Mouse (Mus musculus): ENCODE measurements around the gene Fam171a2.
"Not testable (repeated sequence)": the region's sequence is repeated elsewhere in the genome, so short reads cannot be mapped to it uniquely, and the experiment has no call there.

The Fam171a2 gene

DNA sequence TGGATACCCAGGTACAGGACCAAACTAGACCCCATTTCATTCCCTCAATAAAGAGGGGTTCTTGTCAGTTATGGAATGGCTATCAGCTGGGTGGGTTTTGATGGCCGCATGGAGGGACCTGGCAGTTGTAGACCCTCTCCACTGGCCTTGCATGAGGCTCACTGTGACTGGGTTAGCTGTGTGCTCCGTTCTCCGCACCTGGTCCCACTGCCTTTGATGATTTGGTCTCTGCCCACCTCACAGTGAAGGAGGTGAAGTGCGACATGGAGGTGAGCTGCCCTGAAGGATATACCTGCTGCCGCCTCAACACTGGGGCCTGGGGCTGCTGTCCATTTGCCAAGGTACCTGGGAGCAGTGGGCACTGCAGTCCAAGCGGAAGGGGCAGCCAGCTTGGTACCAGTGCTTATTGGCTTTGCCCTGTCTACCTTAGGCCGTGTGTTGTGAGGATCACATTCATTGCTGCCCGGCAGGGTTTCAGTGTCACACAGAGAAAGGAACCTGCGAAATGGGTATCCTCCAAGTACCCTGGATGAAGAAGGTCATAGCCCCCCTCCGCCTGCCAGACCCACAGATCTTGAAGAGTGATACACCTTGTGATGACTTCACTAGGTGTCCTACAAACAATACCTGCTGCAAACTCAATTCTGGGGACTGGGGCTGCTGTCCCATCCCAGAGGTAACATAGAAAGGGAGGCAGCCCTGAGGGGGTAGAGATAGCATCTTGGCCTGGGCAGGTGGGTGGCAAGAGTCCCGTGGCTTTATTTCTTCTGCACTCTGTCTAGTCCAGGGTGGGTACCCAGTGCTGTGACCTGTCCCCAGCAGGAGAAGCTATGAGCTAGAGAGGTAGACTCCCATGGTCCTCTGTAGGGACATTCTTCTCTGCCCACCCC lies 12.4 kb downstream of the Fam171a2 start:
- DNase-seq (ENCODE audit: low spot score) = no peak

GRCm38 (mm10) chr11:102434406-102434805 lies 13.1 kb downstream of the Fam171a2 start:
- DNase-seq (ENCODE audit: low spot score) = peak; percentile 87

GRCm38 (mm10) chr11:102433866-102434265 lies 13.6 kb downstream of the Fam171a2 start:
- no peak for DNase-seq (ENCODE audit: low spot score)

- DNase-seq (ENCODE audit: low spot score) = no peak
Measured at GRCm38 (mm10) chr11:102432896-102433295, 14.6 kb downstream of the Fam171a2 start.

DNA sequence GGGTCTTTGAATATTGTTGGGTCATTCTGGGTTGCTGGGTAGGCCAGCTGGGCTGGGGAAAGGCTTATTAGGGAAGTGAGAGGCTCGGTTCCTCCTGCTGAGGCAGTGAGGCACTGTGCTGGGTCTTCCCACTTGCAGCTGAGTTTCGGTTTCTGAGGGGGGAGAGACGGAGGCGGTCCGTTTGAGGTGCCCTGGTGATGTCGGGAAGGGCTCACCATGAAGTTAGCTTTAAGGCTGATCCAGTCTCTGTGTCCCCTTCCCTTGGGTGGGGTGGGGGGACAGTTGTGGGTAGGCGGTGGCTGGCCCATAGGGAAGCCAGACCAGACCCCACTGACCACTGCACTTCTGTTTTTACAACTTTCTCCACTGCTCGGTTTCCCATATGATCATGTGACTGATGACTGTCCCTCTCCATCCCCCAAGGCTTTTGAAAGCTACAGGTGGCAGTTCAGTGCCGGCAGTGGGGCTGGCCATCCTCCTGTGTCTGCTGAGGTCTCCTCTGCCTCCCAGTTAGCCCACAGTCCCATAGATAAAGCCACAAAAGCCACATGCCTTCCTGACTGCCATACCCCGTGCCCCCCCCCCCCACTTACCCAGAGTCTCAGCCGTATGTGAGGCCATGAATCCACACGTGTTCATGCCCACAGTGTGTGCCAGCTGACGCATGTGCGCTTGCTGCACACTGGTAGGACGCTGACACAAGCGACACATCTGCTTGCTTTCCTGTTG lies 15.2 kb downstream of the Fam171a2 start:
- DNase-seq (ENCODE audit: low spot score) = no peak

DNA sequence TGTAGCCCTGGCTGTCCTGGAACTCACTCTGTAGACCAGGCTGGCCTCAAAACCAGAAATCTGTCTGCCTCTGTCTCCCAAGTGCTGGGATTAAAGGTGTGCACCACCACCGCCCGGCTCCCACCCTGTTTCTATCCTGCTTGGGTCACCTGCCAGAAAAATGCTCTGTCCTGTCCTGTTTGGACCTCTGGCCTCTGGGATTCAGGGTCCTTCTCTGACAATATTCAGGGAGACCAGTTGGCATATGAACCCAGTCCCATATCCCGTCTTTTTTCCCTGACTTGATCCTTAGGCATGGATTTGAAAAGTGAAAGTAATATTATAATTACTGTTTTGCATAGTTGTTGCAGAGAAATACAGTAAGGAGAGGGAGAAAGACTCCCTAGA lies 15.8 kb downstream of the Fam171a2 start:
- no peak for DNase-seq (ENCODE audit: low spot score)

DNA sequence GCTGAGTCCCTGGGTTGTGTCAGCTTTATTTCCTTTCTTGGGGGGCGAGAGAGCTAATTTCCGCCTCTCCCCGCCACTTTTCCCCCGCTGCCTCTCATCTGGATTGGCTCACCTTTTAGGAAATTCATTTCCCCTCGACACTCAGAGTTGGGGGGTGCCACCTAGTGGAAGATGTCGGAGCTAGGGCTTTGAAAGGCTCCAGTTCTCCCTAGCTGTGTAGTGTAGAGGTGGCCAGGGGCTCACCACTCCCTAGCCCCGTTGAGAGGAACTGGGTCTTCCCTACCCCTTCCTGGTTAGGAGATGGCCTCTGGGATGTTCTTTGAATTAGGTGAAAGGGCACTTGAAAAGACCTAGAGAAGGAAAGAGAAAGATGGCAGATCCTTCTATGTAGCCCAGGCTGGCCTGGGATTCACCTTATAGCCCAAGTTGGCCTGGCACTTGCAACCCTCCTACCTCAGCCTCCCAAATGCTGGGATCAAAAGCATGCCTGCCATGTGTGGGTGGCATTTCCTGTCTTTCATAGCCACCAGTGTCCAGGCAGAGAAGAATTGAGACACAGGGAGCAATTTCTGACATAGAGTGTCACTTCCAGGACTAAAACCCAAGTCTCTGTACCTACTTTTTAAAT lies 16.4 kb downstream of the Fam171a2 start:
- DNase-seq (ENCODE audit: low spot score) = peak; percentile 87

DNA sequence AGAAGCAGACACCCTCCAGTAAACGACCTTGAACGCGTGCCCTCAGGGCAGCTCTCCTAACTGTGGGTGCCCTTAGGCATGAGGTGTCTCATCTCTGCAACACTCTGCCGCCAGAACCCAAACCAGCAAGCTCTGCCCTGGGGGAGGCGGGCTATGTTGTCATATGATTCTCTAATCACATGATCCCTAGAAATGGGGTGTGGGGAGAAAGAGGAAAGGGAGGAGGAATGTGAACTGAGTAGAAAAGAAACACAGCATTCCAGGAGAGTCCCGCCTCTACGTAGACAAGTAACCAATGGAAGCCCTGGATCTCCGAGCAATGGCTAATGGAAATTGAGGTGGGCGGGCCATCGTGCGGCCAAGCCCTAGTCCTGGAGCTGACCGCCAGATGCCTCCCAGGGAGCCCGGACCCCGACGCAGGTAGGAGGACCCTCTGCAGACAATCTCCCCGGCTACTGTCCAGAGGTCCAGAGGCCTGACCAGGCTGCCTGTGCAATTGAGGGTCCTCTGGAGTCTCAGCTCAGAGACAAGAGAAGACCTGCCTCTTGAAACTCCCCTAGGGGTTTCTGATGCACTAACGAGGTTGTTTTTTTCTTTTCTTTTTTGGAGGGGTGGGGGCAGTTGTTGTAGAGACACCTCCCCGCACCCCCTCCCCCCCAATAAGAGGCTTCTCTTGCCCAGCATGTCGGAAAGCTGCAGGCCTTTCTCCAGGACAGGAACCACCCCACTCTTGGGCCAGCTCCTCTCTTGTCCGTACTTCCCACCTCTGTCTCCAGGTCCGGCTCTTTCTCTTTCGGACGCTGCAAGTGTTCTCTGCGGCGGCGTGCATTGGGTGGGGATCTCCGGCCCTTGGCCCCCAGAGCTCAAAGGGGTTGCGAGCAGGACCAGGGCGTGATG lies 17.1 kb downstream of the Fam171a2 start, which contains the start of gene Grn:
Gene Grn (plus strand): TSS at position 195 of the 897 bp plus-strand sequence.
- DNase-seq (ENCODE audit: low spot score) = peak; percentile 91

- no peak for DNase-seq (ENCODE audit: low spot score)
Measured at GRCm38 (mm10) chr11:102429551-102429950, 17.9 kb downstream of the Fam171a2 start.

DNA sequence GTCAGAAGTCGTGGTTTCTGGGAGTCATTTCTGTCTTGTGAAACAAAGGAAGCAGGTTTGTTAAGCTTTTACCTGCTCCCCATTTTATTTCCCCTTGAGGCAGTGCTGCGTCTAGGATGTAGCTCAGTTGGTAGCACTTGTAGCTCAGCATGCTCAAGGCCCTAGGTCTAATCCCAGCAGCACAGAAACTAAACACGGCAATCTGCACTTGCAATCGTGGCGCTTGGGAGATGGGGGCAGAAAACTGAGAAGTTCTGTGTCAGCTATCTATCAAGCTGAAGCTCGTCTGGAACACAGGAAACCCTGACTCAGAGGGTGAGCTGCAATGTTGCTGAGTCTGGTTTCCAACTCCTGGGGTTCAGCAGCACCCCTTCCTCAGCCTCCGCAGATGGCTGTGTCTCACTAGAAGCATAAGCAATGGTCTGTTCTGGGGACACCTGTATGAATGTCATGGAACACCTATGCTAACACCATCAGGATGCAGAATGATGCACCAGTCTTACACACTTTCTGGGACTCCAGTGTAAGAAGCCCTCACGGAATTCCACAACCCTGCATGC lies 18.4 kb downstream of the Fam171a2 start:
- DNase-seq (ENCODE audit: low spot score) = no peak

- no peak for DNase-seq (ENCODE audit: low spot score)
Measured at GRCm38 (mm10) chr11:102425555-102426316, 21.7 kb downstream of the Fam171a2 start.

DNA sequence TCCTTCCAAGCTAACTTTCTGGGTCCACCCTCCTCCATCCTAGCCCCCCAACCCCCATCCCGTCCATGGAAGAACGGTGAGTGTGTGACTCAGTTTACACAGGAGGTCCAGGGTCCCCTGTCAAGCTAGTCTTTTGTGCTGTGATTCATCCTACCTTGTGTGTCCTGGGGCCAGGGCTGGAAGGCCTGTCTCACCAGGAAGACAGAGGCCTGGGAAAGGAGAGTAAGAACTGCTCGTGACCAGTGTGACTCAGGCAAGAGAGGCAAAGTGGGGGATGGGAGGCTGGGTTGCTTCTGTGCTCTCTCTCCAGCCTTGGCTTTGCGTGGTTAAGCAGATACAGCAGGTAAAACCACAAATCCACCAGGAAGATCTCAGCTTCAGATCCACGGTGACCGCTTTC lies 22.8 kb downstream of the Fam171a2 start:
- no peak for DNase-seq (ENCODE audit: low spot score)

- DNase-seq (ENCODE audit: low spot score) = no peak
Measured at GRCm38 (mm10) chr11:102421559-102421958, 25.9 kb downstream of the Fam171a2 start.

DNA sequence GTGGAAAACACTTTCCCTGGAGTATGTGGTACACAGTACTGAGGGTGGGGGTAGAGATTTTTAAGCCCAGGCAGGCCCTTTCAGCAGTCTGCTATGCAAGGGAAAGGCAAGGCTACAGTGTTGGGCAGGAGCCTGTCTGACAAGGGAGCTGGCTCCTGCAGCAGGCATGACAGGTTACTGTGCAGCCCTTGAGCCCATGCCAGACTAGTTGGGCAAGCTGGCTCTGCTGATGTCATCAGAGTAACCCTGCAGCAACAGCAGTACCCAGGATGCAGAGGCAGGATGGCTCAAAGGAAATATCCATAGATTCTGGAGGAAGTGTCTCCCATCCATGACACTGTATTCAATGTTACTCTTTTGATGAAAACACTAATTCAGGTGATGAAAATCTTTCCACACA lies 28.6 kb downstream of the Fam171a2 start:
- DNase-seq (ENCODE audit: low spot score) = no peak

- DNase-seq (ENCODE audit: low spot score) = no peak
Measured at GRCm38 (mm10) chr11:102417160-102417559, 30.3 kb downstream of the Fam171a2 start.

GRCm38 (mm10) chr11:102415034-102415802 lies 32.3 kb downstream of the Fam171a2 start:
- no peak for DNase-seq (ENCODE audit: low spot score)

- DNase-seq (ENCODE audit: low spot score) = no peak
Measured at GRCm38 (mm10) chr11:102413059-102413458, 34.4 kb downstream of the Fam171a2 start.

- peak; percentile 95 for DNase-seq (ENCODE audit: low spot score)
Measured at GRCm38 (mm10) chr11:102411704-102412103, 35.8 kb downstream of the Fam171a2 start.

- DNase-seq (ENCODE audit: low spot score) = no peak
Measured at GRCm38 (mm10) chr11:102411061-102411460, 36.4 kb downstream of the Fam171a2 start.

DNA sequence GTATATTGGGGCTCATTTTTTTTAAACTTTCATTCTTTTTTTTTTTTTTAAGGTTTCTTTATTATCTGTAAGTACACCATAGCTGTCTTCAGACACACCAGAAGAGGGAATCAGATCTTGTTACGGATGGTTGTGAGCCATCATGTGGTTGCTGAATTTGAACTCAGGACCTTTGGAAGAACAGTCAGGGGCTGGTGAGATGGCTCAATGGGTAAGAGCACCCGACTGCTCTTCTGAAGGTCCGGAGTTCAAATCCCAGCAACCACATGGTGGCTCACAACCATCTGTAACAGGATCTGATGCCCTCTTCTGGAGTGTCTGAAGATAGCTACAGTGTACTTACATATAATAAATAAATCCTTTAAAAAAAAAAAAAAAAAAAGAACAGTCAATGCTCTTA lies 37.1 kb downstream of the Fam171a2 start:
- not testable (repeated sequence) for DNase-seq (ENCODE audit: low spot score)
